Mouse (Mus musculus) embryonic facial prominence, embryonic 10.5 days (tissue): Measurements from ENCODE around the gene Fam217a. TPM values are rescaled to one million over a fixed set of nuclear protein-coding genes. Genes with fewer than 3 reads are reported as not detected.
"Not testable (repeated sequence)": the region's sequence is repeated elsewhere in the genome, so short reads cannot be mapped to it uniquely, and the experiment has no call there.

Source experiments
- DNase-seq: peaks from one replicate; pipeline ENCODE4 v3.0.0-alpha.2; 2017; ENCODE audit warnings: low spot score
- H3K27ac ChIP-seq: fragments of 300-500 bp; sonication (generic); replicated peaks from 2 replicates; pipeline ENCODE4 v1.5.1; 2016; ENCODE audit warnings: mild to moderate bottlenecking
- H3K27me3 ChIP-seq: fragments of 300-500 bp; sonication (generic); replicated peaks from 2 replicates; pipeline ENCODE4 v1.6.1; 2016; ENCODE audit warnings: low read depth, mild to moderate bottlenecking; ENCODE audit not compliant: poor library complexity, severe bottlenecking
- H3K36me3 ChIP-seq: fragments of 300-500 bp; sonication (generic); replicated peaks from 2 replicates; pipeline ENCODE4 v1.6.1; 2016; ENCODE audit warnings: mild to moderate bottlenecking, moderate library complexity
- H3K4me1 ChIP-seq: fragments of 300-500 bp; sonication (generic); 2 replicates; pipeline ENCODE4 v1.6.1; 2016
- H3K4me3 ChIP-seq: fragments of 300-500 bp; sonication (generic); 2 replicates; pipeline ENCODE4 v1.5.1; 2016; ENCODE audit warnings: mild to moderate bottlenecking, moderate library complexity
- H3K9me3 ChIP-seq: fragments of 300-500 bp; sonication (generic); 2 replicates; pipeline ENCODE4 v1.6.1; 2016; ENCODE audit warnings: mild to moderate bottlenecking
- WGBS: fragments of 180-500 bp; shearing (Covaris S2); methylation state at CpG from one replicate; pipeline ENCODE4 v1.1.7; 2016; 5-methylcytosine and 5-hydroxymethylcytosine counted together
- polyA plus RNA-seq: library from polyadenylated mRNA; unstranded; fragments of >200 nt; fragmentation: Nextera tagmentation; extraction: Ambion mirVana; gene quantifications from 2 replicates; pipeline ENCODE4 v1.2.1, GENCODE M21; 2016

Fam217a gene
- 0.82 and 1.5 TPM in 2 replicates for polyA plus RNA-seq

GRCm38 (mm10) chr13:34924210-34924609 lies at the start of gene Fam217a, which contains the start of gene 4933417A18Rik:
Gene Fam217a, minus strand, starts transcription at chr13:34924310.
Gene 4933417A18Rik, plus strand, starts transcription at chr13:34924409.
- Histone ChIP-seq H3K27ac (no peak within 1 kb of the TSS), H3K9me3 (no peaks in the 10 kb centered on the region), H3K36me3 (no peaks in the 10 kb centered on the region), H3K4me3 (no peak within 1 kb of the TSS), H3K27me3 (no peaks in the 10 kb centered on the region), H3K4me1 (peaks cover 6% of the 10 kb centered on the region; the same call in 1 of the 2 replicates)
- DNase-seq, result no peak
- 80% methylated on average over 4 of the region's 4 CpGs for WGBS

- Histone ChIP-seq H3K27ac (no peak overlapping the region), H3K4me3 (no peak overlapping the region), H3K36me3 (peaks cover 27% of the 10 kb centered on the region), H3K4me1 (no peaks in the 10 kb centered on the region), H3K27me3 (no peaks in the 10 kb centered on the region), H3K9me3 (no peaks in the 10 kb centered on the region)
- WGBS, result 60% methylated on average over 1 of the region's 1 CpGs
- no peak for DNase-seq
Observed at GRCm38 (mm10) chr13:34973770-34974169, 49.7 kb upstream of the Fam217a start.

- WGBS, result 23% methylated on average over 1 of the region's 1 CpGs
- Histone ChIP-seq H3K9me3 (no peaks in the 10 kb centered on the region), H3K4me3 (no peak overlapping the region), H3K4me1 (no peaks in the 10 kb centered on the region), H3K27me3 (no peaks in the 10 kb centered on the region), H3K27ac (no peak overlapping the region), H3K36me3 (peaks cover 21% of the 10 kb centered on the region)
- no peak for DNase-seq
Observed at GRCm38 (mm10) chr13:34973149-34973548, 49.0 kb upstream of the Fam217a start.

GRCm38 (mm10) chr13:34972456-34972855 lies 48.3 kb upstream of the Fam217a start:
- H3K9me3 ChIP-seq, H3K27ac ChIP-seq, H3K27me3 ChIP-seq, H3K4me1 ChIP-seq, H3K4me3 ChIP-seq, DNase-seq: not testable (repeated sequence)
- H3K36me3 ChIP-seq, result peaks cover 14% of the 10 kb centered on the region

- peaks cover 42% of the 10 kb centered on the region for H3K27me3 ChIP-seq
- peaks cover 15% of the 10 kb centered on the region for H3K4me1 ChIP-seq
- not testable (repeated sequence) for H3K4me3 ChIP-seq, H3K36me3 ChIP-seq, H3K9me3 ChIP-seq, DNase-seq, H3K27ac ChIP-seq
- 64% methylated on average over 9 of the region's 9 CpGs for WGBS
Observed at GRCm38 (mm10) chr13:34965647-34966046, 41.5 kb upstream of the Fam217a start.

GRCm38 (mm10) chr13:34964866-34965265 lies 40.8 kb upstream of the Fam217a start:
- H3K4me1 ChIP-seq, result peaks cover 15% of the 10 kb centered on the region
- H3K4me3 ChIP-seq, result peak overlapping the region; percentile 65; the same call in 1 of the 2 replicates
- no peaks in the 10 kb centered on the region for H3K36me3 ChIP-seq
- no peak overlapping the region for H3K27ac ChIP-seq
- H3K27me3 ChIP-seq, result peaks cover 42% of the 10 kb centered on the region
- no peaks in the 10 kb centered on the region for H3K9me3 ChIP-seq
- no peak for DNase-seq
- WGBS, result 3% methylated on average over 5 of the region's 5 CpGs

GRCm38 (mm10) chr13:34964419-34964818 lies 40.3 kb upstream of the Fam217a start:
- Histone ChIP-seq H3K27me3 (peaks cover 42% of the 10 kb centered on the region), H3K4me3 (peak overlapping the region; percentile 65), H3K36me3 (no peaks in the 10 kb centered on the region), H3K4me1 (peaks cover 15% of the 10 kb centered on the region), H3K27ac (no peak overlapping the region), H3K9me3 (no peaks in the 10 kb centered on the region)
- peak; percentile 26 for DNase-seq
- WGBS, result 3% methylated on average over 14 of the region's 14 CpGs

- Histone ChIP-seq H3K4me3 (peak within 1 kb of the TSS; percentile 65), H3K4me1 (peaks cover 15% of the 10 kb centered on the region), H3K27ac (no peak within 1 kb of the TSS), H3K36me3 (no peaks in the 10 kb centered on the region), H3K27me3 (peaks cover 42% of the 10 kb centered on the region), H3K9me3 (no peaks in the 10 kb centered on the region)
- WGBS, result 3% methylated on average over 32 of the region's 32 CpGs
- DNase-seq, result peak; percentile 63
Observed at GRCm38 (mm10) chr13:34963511-34964397, 39.6 kb upstream of the Fam217a start, which contains the start of gene Eci3. Gene Eci3, minus strand, starts transcription at chr13:34963810.

- no peaks in the 10 kb centered on the region for H3K9me3 ChIP-seq
- WGBS, result 84% methylated on average over 4 of the region's 4 CpGs
- H3K4me1 ChIP-seq, result peaks cover 15% of the 10 kb centered on the region
- H3K4me3 ChIP-seq, result no peak overlapping the region
- DNase-seq, result no peak
- H3K36me3 ChIP-seq, result no peaks in the 10 kb centered on the region
- no peak overlapping the region for H3K27ac ChIP-seq
- peaks cover 39% of the 10 kb centered on the region for H3K27me3 ChIP-seq
Observed at GRCm38 (mm10) chr13:34960996-34961770, 37.1 kb upstream of the Fam217a start.

GRCm38 (mm10) chr13:34958158-34958557 lies 34.0 kb upstream of the Fam217a start:
- H3K9me3 ChIP-seq, H3K4me3 ChIP-seq, H3K36me3 ChIP-seq, DNase-seq, H3K27me3 ChIP-seq, H3K4me1 ChIP-seq, H3K27ac ChIP-seq: not testable (repeated sequence)
- WGBS, result 91% methylated on average over 3 of the region's 3 CpGs

- H3K36me3 ChIP-seq, result no peaks in the 10 kb centered on the region
- no peak overlapping the region for H3K27ac ChIP-seq
- H3K9me3 ChIP-seq, result no peaks in the 10 kb centered on the region
- H3K27me3 ChIP-seq, result no peaks in the 10 kb centered on the region
- no peak for DNase-seq
- 91% methylated on average over 4 of the region's 4 CpGs for WGBS
- no peaks in the 10 kb centered on the region for H3K4me1 ChIP-seq
- no peak overlapping the region for H3K4me3 ChIP-seq
Observed at GRCm38 (mm10) chr13:34956901-34957300, 32.8 kb upstream of the Fam217a start.

- not testable (repeated sequence) for H3K9me3 ChIP-seq
- 91% methylated on average over 2 of the region's 2 CpGs for WGBS
Observed at GRCm38 (mm10) chr13:34951437-34951836, 27.3 kb upstream of the Fam217a start.

More at GRCm38 (mm10) chr13:34951437-34951836, 27.3 kb upstream of the Fam217a start:
- not testable (repeated sequence) for H3K27me3 ChIP-seq, H3K27ac ChIP-seq, DNase-seq, H3K36me3 ChIP-seq, H3K4me1 ChIP-seq, H3K4me3 ChIP-seq
